Mouse (Mus musculus): ENCODE data around the gene Ms4a6c. TPM values are rescaled to one million over a fixed set of nuclear protein-coding genes. Genes with fewer than 3 reads are reported as not detected.
"Not testable (repeated sequence)": the region's sequence is repeated elsewhere in the genome, so short reads cannot be mapped to it uniquely, and the experiment has no call there.

The Ms4a6c gene
- total RNA-seq, 2 experiments from 2014 or later = 1.9 to 2.0 TPM

DNA sequence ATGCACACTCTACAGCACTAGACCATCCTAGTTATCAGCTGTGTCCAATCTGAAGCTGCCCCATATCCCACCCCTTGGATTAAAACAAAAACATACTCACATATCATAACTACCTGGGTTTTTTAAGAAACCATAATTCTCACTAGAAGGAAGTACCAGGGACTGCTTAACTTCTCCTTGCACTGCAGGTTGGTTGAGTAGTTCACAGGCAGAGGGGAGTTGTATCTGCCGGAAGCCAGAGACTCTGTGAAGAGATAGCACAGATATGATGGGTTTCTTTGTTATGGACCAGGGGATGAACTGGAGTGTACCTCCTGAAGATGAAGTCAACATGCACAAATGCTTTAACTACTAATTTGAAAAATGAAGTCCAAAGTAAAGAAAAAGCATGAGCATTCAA lies 31.6 kb downstream of the Ms4a6c start:
- no peak for DNase-seq (ENCODE audit: low spot score in 2 of 2)

DNA sequence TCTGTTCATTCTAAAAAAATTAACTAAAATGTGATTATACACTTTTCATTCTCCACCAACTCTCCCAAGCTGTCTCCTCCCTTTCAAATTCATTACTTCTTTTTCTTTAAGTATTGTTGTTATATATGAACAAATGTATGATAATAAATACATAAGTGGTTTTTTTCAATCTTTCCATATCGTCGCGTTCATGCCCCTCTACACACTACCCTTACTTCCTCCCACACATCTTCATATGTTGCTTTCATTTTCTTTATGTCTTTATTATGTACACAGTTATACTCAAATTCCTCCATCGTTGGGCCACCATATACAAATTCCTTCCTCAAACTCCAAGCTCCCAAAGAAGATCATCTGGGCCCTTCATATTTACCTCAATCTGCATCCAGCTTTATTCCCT lies 32.2 kb downstream of the Ms4a6c start:
- DNase-seq (ENCODE audit: low spot score in 2 of 2) = no peak

DNA sequence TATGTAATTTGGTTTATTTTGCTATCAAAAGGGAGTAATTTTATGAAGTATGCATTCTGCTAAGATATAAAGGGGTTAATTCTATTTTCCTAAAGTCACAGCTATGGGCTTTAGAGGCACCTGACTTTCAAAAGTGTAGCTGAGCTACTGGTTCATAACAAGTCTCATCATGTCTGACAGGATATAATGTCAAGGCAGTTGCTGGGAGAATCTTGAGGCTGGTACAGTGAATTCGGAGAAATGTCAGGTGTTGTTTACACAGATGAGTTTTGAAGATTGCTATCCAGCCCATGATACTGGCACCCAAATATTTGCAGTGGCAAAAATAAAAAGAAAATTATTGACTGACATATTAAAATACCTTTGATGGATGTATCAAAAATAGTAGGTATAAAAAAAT lies 35.7 kb downstream of the Ms4a6c start:
- no peak for DNase-seq (ENCODE audit: low spot score in 2 of 2)

DNA sequence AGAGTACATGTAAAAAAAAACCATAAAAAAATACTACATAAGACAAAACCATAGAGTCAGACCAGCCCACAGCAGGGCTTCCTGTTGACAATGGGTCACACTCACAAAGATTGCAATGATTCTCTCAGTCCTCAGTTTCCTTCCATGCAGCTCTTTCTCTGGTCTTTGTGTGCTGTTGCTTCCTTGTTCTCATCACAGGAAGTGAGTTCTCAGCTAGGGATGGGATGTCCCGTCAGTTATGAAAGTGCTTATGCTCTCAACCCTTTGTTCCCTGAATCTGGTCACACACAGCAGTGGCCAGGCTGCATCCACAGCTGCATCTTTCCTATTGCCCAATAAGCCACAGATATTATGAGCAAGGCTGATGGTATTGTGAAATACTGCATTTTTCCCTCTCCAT lies 44.3 kb downstream of the Ms4a6c start:
- no peak for DNase-seq (ENCODE audit: low spot score in 2 of 2)

DNA sequence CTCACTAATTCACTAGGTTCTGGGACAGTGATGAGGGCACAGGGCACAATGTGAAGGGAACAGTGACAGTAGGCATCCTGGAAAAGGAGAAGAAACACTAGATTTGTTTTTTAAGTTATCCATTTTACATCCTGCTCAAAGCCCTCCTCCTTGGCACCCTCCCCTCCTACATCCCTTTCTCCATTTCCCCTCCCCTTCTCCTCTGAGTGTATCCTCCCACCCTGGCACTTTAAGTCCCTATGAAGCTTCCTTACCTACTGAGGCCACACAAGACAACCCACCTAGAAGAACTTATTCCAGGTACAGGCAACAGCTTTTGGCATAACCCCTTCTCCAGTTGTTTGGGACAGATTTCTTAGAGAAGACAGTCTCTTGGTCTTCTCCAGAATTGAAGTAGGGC lies 47.1 kb downstream of the Ms4a6c start, which contains the start of gene Ms4a6b:
Ms4a6b (plus strand) TSS at position 267 of the 400 bp plus-strand sequence.
- no peak for DNase-seq (ENCODE audit: low spot score in 2 of 2)

DNA sequence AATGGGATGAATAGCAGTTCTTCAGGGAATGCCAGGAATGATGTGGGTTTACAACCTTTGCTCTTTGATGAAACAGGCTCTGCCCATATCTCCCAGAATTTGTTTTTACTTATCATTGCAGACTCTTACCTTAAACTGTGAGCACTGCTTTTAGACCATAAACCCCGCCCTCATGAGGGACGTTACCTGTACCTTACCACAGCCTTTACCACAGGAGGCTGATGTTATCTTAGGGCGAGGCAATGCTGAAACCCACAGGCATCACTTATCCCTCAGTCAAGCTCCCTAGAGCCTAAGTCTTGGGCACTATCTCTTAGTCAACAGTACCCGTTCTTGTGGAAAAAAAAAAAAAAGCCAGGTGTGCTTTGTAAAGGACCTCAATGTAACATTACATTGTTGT lies 47.7 kb downstream of the Ms4a6c start:
- DNase-seq (ENCODE audit: low spot score in 2 of 2) = no peak

DNA sequence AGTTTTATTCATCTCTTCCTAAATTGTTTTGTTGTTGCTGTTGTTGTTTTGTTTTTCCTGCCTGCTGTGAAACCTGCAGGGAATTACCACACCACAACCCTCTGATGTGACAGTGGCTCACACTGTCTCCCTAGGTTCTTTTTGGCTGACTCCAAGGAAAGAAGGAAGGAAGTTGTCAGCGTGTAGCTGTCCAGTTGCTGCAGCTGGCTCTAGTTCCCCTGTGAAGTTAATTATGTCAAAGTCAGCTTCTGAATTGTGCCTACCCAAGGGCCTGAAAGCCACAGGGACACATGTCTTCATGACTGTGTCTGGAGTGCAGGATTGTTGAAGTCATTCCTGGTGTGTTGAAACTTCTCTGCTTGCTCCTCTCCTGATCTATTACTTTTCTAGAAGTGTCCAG lies 48.2 kb downstream of the Ms4a6c start:
- DNase-seq (ENCODE audit: low spot score in 2 of 2) = not testable (repeated sequence)

DNA sequence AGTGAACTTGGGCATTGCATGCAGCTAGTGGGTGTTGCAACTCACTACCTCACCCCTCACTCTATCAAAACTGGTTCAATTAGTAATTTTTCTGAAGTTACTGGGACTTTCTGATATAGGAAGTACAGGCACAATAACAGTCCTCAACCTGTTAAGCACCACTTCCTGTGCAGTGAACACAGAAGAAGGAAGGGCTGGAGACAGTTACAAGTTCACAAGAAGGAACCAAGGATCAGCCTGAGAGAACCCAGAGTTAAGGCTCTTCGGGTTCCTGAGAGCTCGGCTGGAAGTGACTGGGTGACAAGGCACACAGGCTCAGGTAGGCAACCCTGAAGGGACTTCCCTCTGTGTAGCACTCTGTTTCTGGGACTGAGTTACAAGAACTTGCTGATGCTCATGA lies 49.2 kb downstream of the Ms4a6c start:
- not testable (repeated sequence) for DNase-seq (ENCODE audit: low spot score in 2 of 2)

DNA sequence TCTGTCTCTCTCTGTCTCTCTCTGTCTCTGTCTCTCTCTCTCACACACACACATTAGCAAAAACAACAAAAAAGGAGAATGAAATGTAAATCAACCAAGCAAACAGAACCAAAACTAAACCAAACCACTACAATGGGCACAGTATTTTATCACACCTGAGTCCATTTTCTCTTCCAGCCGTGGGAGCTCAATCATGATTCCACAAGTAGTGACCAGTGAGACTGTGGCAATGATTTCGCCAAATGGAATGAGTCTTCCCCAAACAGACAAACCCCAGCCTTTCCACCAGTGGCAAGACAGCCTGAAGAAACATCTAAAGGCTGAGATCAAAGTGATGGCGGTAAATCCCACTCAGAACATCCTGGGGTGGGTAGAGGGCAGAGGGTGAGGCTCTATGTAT lies 51.0 kb downstream of the Ms4a6c start:
- DNase-seq (ENCODE audit: low spot score in 2 of 2) = no peak

Other genes with a start within 250 kb of the Ms4a6c start
- not detected for gene Ms4a12, start 236.9 kb upstream of the Ms4a6c start, total RNA-seq (2021)
- gene Ms4a1, start 203.1 kb upstream of the Ms4a6c start, total RNA-seq (2021) = not detected
- gene Ms4a5, start 185.5 kb upstream of the Ms4a6c start, total RNA-seq (2021) = not detected
- gene Ms4a14, start 154.9 kb upstream of the Ms4a6c start, total RNA-seq (2021) = not detected
- under 1 TPM; 0.28 to 0.69 TPM for gene Ms4a7, start 133.2 kb upstream of the Ms4a6c start, total RNA-seq (2021)
- 1 to 10 TPM in 1 of 2 experiments, under 1 TPM in 1; 0.64 to 1.6 TPM for gene Ms4a4a, start 93.8 kb upstream of the Ms4a6c start, total RNA-seq (2021)
- not detected for gene Ms4a4c, start 64.6 kb upstream of the Ms4a6c start, total RNA-seq (2021)
- not detected for gene Ms4a4b, start 25.8 kb upstream of the Ms4a6c start, total RNA-seq (2021)
- under 1 TPM in 1 of 2 experiments, not detected in 1; 0.55 TPM for gene Gm8369, start 16.6 kb downstream of the Ms4a6c start, total RNA-seq (2021)
- gene Ms4a6b, start 47.1 kb downstream of the Ms4a6c start, total RNA-seq (2021) = 1 to 10 TPM; 2.4 to 2.5 TPM
- not detected for gene Ms4a4d, start 67.4 kb downstream of the Ms4a6c start, total RNA-seq (2021)
- gene Ms4a6d, start 135.5 kb downstream of the Ms4a6c start, total RNA-seq (2021) = 1 to 10 TPM in 1 of 2 experiments, under 1 TPM in 1; 0.81 to 1.2 TPM
- gene Ms4a2, start 154.4 kb downstream of the Ms4a6c start, total RNA-seq (2021) = not detected
- gene Ms4a3, start 171.5 kb downstream of the Ms4a6c start, total RNA-seq (2021) = not detected
- gene Oosp2, start 191.2 kb downstream of the Ms4a6c start, total RNA-seq (2021) = not detected
- gene Oosp1, start 221.8 kb downstream of the Ms4a6c start, total RNA-seq (2021) = not detected
- gene Oosp3, start 227.7 kb downstream of the Ms4a6c start, total RNA-seq (2021) = not detected

Measured in layer of hippocampus, postnatal 14 days (tissue).